Mouse (Mus musculus) midbrain, embryonic 10.5 days (tissue): Measurements from ENCODE around the gene Gapvd1. TPM values are rescaled to one million over a fixed set of nuclear protein-coding genes. Genes with fewer than 3 reads are reported as not detected.

Source experiments
- DNase-seq: peaks from one replicate; pipeline ENCODE4 v3.0.0-alpha.2; 2017; ENCODE audit warnings: low spot score
- H3K27ac ChIP-seq: fragments of 300-500 bp; sonication (generic); replicated peaks from 2 replicates; pipeline ENCODE4 v1.5.1; 2016; ENCODE audit warnings: mild to moderate bottlenecking
- H3K27me3 ChIP-seq: fragments of 300-500 bp; sonication (generic); 2 replicates; pipeline ENCODE4 v1.6.1; 2016; ENCODE audit warnings: low read depth, mild to moderate bottlenecking; ENCODE audit not compliant: poor library complexity, severe bottlenecking
- H3K36me3 ChIP-seq: fragments of 300-500 bp; sonication (generic); 2 replicates; pipeline ENCODE4 v1.6.1; 2016; ENCODE audit warnings: mild to moderate bottlenecking, moderate library complexity
- H3K4me1 ChIP-seq: fragments of 300-500 bp; sonication (generic); 2 replicates; pipeline ENCODE4 v1.6.1; 2016
- H3K4me3 ChIP-seq: fragments of 300-500 bp; sonication (generic); 2 replicates; pipeline ENCODE4 v1.5.1; 2016; ENCODE audit warnings: mild to moderate bottlenecking, moderate library complexity
- H3K9me3 ChIP-seq: fragments of 300-500 bp; sonication (generic); replicated peaks from 2 replicates; pipeline ENCODE4 v1.6.1; 2016; ENCODE audit warnings: mild to moderate bottlenecking
- WGBS: fragments of 180-500 bp; shearing (Covaris S2); methylation state at CpG from one replicate; pipeline ENCODE4 v1.1.7; 2016; 5-methylcytosine and 5-hydroxymethylcytosine counted together
- polyA plus RNA-seq: library from polyadenylated mRNA; unstranded; fragments of >200 nt; fragmentation: Nextera tagmentation; extraction: Ambion mirVana; gene quantifications from 2 replicates; pipeline ENCODE4 v1.2.1, GENCODE M21; 2016

The Gapvd1 gene
- polyA plus RNA-seq, 1 experiment from 2014 or later = 87.0 TPM

GRCm38 (mm10) chr2:34736626-34737025 lies 18.4 kb downstream of the Gapvd1 start:
- no peak for DNase-seq
- H3K36me3 ChIP-seq = peaks cover 12% of the 10 kb centered on the region; the same call in 1 of the 2 replicates
- 95% methylated on average over 1 of the region's 1 CpGs for WGBS

GRCm38 (mm10) chr2:34727045-34727728 lies 27.8 kb downstream of the Gapvd1 start:
- no peak overlapping the region for H3K27ac ChIP-seq
- no peaks in the 10 kb centered on the region for H3K4me1 ChIP-seq
- H3K27me3 ChIP-seq = no peaks in the 10 kb centered on the region
- no peak for DNase-seq
- 95% methylated on average over 8 of the region's 8 CpGs for WGBS
- peaks cover 74% of the 10 kb centered on the region for H3K36me3 ChIP-seq
- no peaks in the 10 kb centered on the region for H3K9me3 ChIP-seq
- no peak overlapping the region for H3K4me3 ChIP-seq

More at GRCm38 (mm10) chr2:34736626-34737025, 18.4 kb downstream of the Gapvd1 start:
- Histone ChIP-seq H3K27ac (no peak overlapping the region), H3K27me3 (no peaks in the 10 kb centered on the region), H3K9me3 (no peaks in the 10 kb centered on the region), H3K4me1 (no peaks in the 10 kb centered on the region), H3K4me3 (no peak overlapping the region)

DNA sequence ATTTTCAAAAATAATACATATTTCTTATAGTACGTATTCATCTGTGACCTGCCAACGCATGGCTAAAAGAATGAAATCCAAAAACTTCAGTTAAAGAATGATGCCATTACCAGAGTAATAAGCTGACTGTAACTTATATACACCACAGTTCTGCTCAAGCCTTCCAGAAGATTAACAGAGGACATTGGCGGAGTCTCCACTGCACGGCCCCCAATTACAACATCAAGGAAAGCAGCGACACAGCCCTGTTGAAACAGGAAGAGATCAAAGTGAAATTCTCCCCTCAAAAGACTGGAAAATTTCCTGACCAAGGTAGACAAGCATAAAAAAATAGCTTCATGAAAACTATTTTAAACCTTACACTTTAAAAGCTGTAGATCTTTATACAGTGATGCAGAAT lies 29.8 kb downstream of the Gapvd1 start:
- no peak for DNase-seq
- peaks cover 92% of the 10 kb centered on the region for H3K36me3 ChIP-seq
- H3K27ac ChIP-seq = no peak overlapping the region
- no peak overlapping the region for H3K4me3 ChIP-seq
- H3K27me3 ChIP-seq = no peaks in the 10 kb centered on the region
- no peaks in the 10 kb centered on the region for H3K4me1 ChIP-seq
- 96% methylated on average over 5 of the region's 5 CpGs for WGBS
- H3K9me3 ChIP-seq = no peaks in the 10 kb centered on the region

DNA sequence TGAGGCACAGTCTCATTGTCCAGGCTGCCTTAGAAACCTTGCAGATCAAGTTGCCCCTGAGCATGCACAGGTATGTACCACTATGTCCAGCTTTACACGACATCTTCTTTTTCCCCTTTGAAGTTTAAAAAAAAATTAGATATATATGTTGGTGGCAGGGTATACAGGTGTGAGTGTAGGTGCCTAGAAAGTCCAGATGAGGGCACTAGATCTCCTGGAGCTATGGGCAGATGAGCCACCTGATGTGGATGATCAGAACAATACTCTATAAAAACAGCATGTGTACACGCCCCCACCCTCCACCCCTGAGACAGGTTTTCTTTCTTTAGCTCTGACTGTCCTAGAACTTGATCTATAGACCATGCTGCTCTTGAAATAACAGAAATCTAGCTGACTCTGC lies 36.8 kb downstream of the Gapvd1 start:
- no peaks in the 10 kb centered on the region for H3K27me3 ChIP-seq
- no peak overlapping the region for H3K4me3 ChIP-seq
- H3K36me3 ChIP-seq = peaks cover 92% of the 10 kb centered on the region
- H3K9me3 ChIP-seq = no peaks in the 10 kb centered on the region
- no peak overlapping the region for H3K27ac ChIP-seq
- DNase-seq = no peak
- H3K4me1 ChIP-seq = no peaks in the 10 kb centered on the region
- WGBS = 94% methylated on average over 2 of the region's 2 CpGs

DNA sequence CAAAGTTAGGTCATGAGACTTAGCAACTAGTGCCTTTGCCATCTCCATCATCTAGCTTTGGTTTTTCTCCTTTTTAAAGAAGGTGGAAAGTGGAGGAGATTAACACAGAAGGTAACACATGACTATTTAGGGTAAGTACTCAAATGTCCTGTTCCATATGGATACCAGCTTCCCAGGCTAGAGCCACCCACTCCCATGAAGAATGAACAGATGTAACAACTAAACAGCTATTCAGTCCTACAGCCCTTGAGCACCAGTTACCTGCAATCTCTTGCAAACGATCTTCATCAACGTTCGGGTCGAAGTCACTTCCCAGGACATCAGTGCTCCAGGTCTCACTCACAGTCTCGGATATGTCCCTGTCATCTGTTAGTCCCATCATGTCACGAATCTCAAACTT lies 43.1 kb downstream of the Gapvd1 start:
- no peaks in the 10 kb centered on the region for H3K27me3 ChIP-seq
- H3K4me3 ChIP-seq = no peak overlapping the region
- no peak for DNase-seq
- H3K36me3 ChIP-seq = peaks cover 98% of the 10 kb centered on the region
- H3K27ac ChIP-seq = no peak overlapping the region
- H3K9me3 ChIP-seq = no peaks in the 10 kb centered on the region
- 96% methylated on average over 6 of the region's 6 CpGs for WGBS
- H3K4me1 ChIP-seq = no peaks in the 10 kb centered on the region

DNA sequence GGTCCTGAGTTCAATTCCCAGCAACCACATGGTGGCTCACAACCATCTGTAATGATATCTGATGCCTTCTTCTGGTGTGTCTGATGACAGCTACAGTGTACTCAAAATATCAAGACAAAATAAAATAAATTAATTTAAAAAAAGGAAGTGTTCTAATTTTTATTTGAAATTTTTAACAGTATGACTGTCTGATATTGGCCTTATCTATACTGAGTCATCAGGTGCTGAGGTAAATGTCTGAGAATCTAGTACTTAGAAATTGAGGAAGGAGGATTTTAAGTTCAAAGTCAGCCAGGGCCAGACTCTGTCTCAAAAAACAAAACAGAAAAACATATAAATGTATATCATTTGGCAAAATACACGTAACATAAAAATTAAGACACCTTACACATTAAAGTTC lies 46.4 kb downstream of the Gapvd1 start:
- WGBS = 100% methylated on average over 1 of the region's 1 CpGs
- Histone ChIP-seq H3K36me3 (peaks cover 100% of the 10 kb centered on the region), H3K27ac (no peak overlapping the region), H3K4me1 (no peaks in the 10 kb centered on the region), H3K27me3 (no peaks in the 10 kb centered on the region), H3K9me3 (no peaks in the 10 kb centered on the region), H3K4me3 (no peak overlapping the region)
- DNase-seq = no peak

GRCm38 (mm10) chr2:34696592-34696991 lies 58.4 kb downstream of the Gapvd1 start:
- H3K36me3 ChIP-seq = peaks cover 98% of the 10 kb centered on the region
- H3K4me3 ChIP-seq = no peak overlapping the region
- H3K27ac ChIP-seq = no peak overlapping the region
- no peaks in the 10 kb centered on the region for H3K27me3 ChIP-seq
- H3K4me1 ChIP-seq = no peaks in the 10 kb centered on the region
- no peaks in the 10 kb centered on the region for H3K9me3 ChIP-seq
- DNase-seq = no peak

DNA sequence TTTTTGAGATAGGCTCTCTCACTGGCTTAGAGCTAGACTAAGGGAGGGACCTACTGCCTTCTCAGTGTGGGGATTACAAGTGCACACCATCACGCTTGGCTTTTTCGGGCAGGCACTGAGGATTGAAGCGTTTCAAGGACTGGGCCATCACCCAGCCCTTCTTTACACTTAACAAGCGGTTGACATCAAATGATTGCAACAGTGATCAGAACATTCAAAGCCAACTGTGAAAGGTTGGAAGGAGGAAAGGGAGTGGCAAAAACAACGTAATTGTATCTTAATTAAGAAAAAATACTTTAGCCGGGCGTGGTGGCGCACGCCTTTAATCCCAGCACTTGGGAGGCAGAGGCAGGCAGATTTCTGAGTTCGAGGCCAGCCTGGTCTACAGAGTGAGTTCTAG lies 62.2 kb downstream of the Gapvd1 start:
- no peak for DNase-seq
- peaks cover 98% of the 10 kb centered on the region for H3K36me3 ChIP-seq
- no peak overlapping the region for H3K27ac ChIP-seq
- no peaks in the 10 kb centered on the region for H3K27me3 ChIP-seq
- H3K4me3 ChIP-seq = no peak overlapping the region
- H3K4me1 ChIP-seq = no peaks in the 10 kb centered on the region
- no peaks in the 10 kb centered on the region for H3K9me3 ChIP-seq
- WGBS = 95% methylated on average over 10 of the region's 10 CpGs

DNA sequence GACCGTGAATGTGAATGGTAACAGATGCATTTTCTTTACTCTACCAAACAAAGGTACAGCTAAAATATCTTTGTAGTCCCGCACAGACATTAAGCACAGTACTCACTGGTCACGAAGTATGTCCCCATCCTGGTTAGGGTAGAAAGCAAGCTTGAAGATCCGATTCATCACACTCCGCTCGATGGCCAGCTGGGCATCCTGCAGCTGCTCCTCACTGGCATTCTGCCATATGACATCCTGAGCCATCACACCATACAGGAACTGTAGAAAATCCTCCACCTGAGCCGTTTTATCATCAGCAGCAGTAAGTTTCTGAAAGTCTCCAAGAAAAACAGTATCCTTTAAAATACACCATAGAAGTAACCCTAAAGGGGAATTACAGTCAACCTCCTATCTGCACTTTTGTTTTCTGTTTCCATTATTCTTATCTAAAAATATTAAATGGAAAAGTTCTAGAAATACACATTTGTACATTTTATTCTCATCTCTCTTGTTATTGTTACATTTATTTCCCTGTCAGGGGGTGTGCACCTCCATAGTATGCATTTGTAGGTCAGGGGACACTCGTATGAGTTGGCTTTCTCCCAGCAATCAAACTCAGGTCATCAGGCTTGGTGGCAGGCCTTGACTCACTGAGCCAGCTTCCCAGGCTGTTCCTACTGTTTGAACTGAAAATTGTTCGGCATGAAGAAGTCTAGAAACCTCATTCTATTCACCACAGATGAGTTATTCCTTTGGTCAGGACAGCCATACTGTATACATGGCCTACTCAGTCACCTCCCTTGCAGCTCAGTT lies 70.8 kb downstream of the Gapvd1 start:
- H3K27ac ChIP-seq = no peak overlapping the region
- DNase-seq = no peak
- 97% methylated on average over 9 of the region's 9 CpGs for WGBS
- no peaks in the 10 kb centered on the region for H3K4me1 ChIP-seq
- no peaks in the 10 kb centered on the region for H3K27me3 ChIP-seq
- H3K4me3 ChIP-seq = no peak overlapping the region
- H3K9me3 ChIP-seq = no peaks in the 10 kb centered on the region
- peaks cover 84% of the 10 kb centered on the region for H3K36me3 ChIP-seq

DNA sequence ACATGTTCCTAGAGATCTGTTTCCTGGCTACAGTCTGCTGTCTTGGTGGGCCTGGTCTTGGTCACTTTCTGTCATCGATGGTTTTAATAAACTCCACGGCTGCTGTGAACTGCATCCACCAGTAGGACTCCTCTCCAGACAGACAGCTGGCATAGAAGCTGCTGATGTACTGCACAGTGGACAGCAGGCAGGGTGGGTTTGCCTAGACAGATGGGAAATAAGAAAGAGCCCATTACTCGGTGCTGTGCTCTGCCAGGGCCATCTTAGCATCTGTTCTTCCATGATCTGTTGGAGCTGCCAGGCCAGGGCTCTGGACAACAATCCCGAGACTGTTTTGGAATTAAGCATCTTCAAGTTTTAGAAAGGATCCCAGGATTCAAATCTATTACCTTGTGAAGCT lies 77.1 kb downstream of the Gapvd1 start:
- Histone ChIP-seq H3K36me3 (peaks cover 79% of the 10 kb centered on the region), H3K27me3 (no peaks in the 10 kb centered on the region)
- WGBS = 88% methylated on average over 4 of the region's 4 CpGs

DNA sequence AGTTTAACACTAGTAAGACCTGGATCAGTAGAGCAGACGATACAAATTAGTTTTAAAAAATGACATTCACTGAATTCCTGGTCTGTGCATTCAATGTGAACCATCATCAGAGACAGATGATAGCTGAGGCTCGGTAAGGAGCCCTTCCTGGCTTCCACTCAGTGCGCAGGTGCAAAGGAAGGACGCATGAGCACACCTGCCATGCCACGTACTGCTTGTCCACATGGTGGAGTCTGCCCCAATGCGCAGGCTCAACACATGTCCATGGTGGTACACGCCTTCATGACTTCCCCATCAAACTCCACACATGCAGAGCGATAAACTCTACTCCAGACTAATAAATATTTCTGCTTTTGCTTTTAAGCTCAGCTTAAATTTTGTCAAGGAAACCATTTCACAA lies 78.0 kb downstream of the Gapvd1 start:
- Histone ChIP-seq H3K9me3 (no peaks in the 10 kb centered on the region), H3K4me3 (no peak overlapping the region), H3K4me1 (peaks cover 1% of the 10 kb centered on the region), H3K36me3 (peaks cover 69% of the 10 kb centered on the region), H3K27me3 (no peaks in the 10 kb centered on the region), H3K27ac (no peak overlapping the region)
- 97% methylated on average over 8 of the region's 8 CpGs for WGBS
- no peak for DNase-seq

More for the DNA sequence above, 77.1 kb downstream of the Gapvd1 start:
- Histone ChIP-seq H3K27ac (no peak overlapping the region), H3K4me3 (no peak overlapping the region), H3K4me1 (no peaks in the 10 kb centered on the region), H3K9me3 (no peaks in the 10 kb centered on the region)
- DNase-seq = no peak

GRCm38 (mm10) chr2:34673846-34674245 lies 81.2 kb downstream of the Gapvd1 start:
- H3K36me3 ChIP-seq = peaks cover 54% of the 10 kb centered on the region
- DNase-seq = no peak
- H3K27me3 ChIP-seq = peaks cover 10% of the 10 kb centered on the region
- H3K4me3 ChIP-seq = no peak overlapping the region
- H3K27ac ChIP-seq = no peak overlapping the region
- peaks cover 19% of the 10 kb centered on the region for H3K4me1 ChIP-seq
- H3K9me3 ChIP-seq = no peaks in the 10 kb centered on the region
- 90% methylated on average over 11 of the region's 11 CpGs for WGBS

DNA sequence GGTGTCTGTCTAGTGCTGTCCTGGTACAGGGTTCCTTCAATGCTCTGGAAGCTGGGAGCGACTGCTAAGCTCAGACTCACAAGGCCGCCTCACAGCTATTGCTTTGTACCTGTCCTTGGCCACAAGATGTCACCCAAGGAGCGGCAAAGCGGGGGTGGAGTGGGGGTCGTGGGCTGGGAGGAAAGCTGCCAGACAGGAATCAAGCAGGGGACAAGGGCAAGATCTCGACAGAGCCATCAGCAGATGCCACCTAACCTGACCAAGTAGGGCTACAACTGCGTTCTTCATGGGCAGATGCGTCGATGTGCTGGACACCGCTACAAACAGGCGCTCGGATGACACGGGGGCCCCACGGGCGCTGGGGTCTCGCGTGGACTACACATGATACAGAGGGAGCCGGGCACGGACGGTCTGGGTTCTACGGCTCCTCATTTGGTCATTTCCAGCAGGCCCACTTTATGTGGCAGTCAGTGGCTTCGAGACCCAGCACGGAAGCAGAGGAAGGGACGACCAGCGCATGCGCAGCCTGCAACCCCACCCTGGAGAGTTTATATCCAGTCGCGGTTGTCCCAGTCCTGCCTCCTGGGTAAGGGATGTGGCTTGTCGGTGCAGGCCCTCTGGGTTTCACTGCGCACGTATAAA lies 83.5 kb downstream of the Gapvd1 start:
- peak overlapping the region; percentile 56 for H3K4me3 ChIP-seq
- H3K9me3 ChIP-seq = no peaks in the 10 kb centered on the region
- peak overlapping the region; percentile 75 for H3K27ac ChIP-seq
- H3K36me3 ChIP-seq = peaks cover 31% of the 10 kb centered on the region
- peaks cover 35% of the 10 kb centered on the region for H3K4me1 ChIP-seq
- 37% methylated on average over 31 of the region's 31 CpGs for WGBS
- peaks cover 28% of the 10 kb centered on the region for H3K27me3 ChIP-seq
- peak; percentile 69 for DNase-seq
